Mouse (Mus musculus): ENCODE data around the gene Whrn. TPM values are rescaled to one million over a fixed set of nuclear protein-coding genes. Genes with fewer than 3 reads are reported as not detected.

Whrn gene
- total RNA-seq, 1 experiment: 5.0 TPM

DNA sequence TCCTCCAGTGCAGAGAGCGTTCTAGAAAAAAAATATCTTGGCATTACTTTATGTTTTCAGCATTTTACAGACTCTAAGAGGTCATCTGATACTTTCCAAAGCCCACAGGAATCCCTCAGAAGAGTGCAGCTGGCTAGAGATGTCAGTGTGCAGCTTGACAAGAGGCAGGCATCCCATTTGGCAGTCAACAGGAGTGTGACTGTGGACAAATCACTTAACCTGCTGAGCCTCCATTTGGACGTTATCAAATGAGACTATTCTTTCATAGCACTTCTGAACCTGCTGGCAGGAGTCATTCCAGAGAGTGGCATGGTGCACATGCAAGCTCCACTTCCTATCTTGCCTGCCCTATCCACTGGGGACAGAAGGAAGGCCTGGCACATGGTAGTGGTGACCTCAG lies 46.4 kb upstream of the Whrn start:
- DNase-seq (ENCODE audit: low read depth, low spot score): no peak

DNA sequence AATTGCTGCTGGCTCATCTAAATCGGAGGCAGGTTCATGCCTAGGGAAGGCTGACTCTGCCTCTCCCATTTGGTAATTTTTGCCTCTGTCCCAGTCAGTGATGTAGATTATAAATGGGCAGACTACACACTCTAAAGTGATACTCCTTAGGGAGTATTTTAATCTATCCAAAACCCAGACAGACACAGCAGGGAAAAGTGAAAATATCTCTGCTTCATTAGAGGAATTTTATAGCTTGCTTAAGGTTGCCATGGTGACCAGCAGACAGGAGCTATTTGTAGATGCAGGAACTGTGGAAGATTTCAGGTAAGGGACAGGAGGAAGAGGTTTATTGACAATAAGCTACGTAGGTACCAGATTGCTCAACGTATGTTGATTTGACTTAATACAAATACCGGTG lies 41.8 kb upstream of the Whrn start:
- Histone ChIP-seq H3K27ac (ENCODE audit: insufficient read depth, low read depth, low read length, poor library complexity, severe bottlenecking) (no peak overlapping the region), H3K9me3 (ENCODE audit: control insufficient read depth, insufficient read depth, low read depth, low read length) (no peaks in the 10 kb centered on the region), H3K36me3 (ENCODE audit: control insufficient read depth, insufficient read depth, low read length, poor library complexity, severe bottlenecking) (no peaks in the 10 kb centered on the region), H3K9ac (ENCODE audit: insufficient read depth, low read depth, low read length, poor library complexity, severe bottlenecking) (no peak overlapping the region), H3K4me3 (ENCODE audit: insufficient read depth in 1 of 2, low read depth in 1 of 2, low read length in 2 of 2, poor library complexity in 1 of 2, severe bottlenecking in 1 of 2) (no peak overlapping the region), H3K4me1 (ENCODE audit: control insufficient read depth in 2 of 2, insufficient read depth in 2 of 2, low read length in 2 of 2, poor library complexity in 1 of 2) (peaks cover 0 to 2% of the 10 kb centered on the region in 2 experiments; a peak in 1 of 4 replicates)
- no peak for DNase-seq (ENCODE audit: low read depth, low spot score)
- in situ Hi-C loops (cut with MboI; ENCODE audit: low sequenced_read_pairs in 2 of 2, unreplicated experiment in 2 of 2): no loop called here
- TF ChIP-seq MAFK (IDR thresholded peaks at IDR 0.05; ENCODE audit: insufficient read depth, low read depth, low read length): no peak
- no peak for TF ChIP-seq CHD2 (IDR thresholded peaks at IDR 0.05; ENCODE audit: low read depth, low read length)
- TF ChIP-seq ZC3H11A (IDR thresholded peaks at IDR 0.05; ENCODE audit: borderline replicate concordance, low read depth, low read length): no peak

More for the DNA sequence above, 46.4 kb upstream of the Whrn start:
- Histone ChIP-seq H3K4me1 (ENCODE audit: control insufficient read depth in 2 of 2, insufficient read depth in 2 of 2, low read length in 2 of 2, poor library complexity in 1 of 2) (peaks cover 0 to 10% of the 10 kb centered on the region in 2 experiments; a peak in 3 of 4 replicates), H3K27ac (ENCODE audit: insufficient read depth, low read depth, low read length, poor library complexity, severe bottlenecking) (no peak overlapping the region), H3K9ac (ENCODE audit: insufficient read depth, low read depth, low read length, poor library complexity, severe bottlenecking) (no peak overlapping the region), H3K4me3 (ENCODE audit: insufficient read depth in 1 of 2, low read depth in 1 of 2, low read length in 2 of 2, poor library complexity in 1 of 2, severe bottlenecking in 1 of 2) (no peak overlapping the region), H3K9me3 (ENCODE audit: control insufficient read depth, insufficient read depth, low read depth, low read length) (no peaks in the 10 kb centered on the region), H3K36me3 (ENCODE audit: control insufficient read depth, insufficient read depth, low read length, poor library complexity, severe bottlenecking) (no peaks in the 10 kb centered on the region)
- in situ Hi-C loops (cut with MboI; ENCODE audit: low sequenced_read_pairs in 2 of 2, unreplicated experiment in 2 of 2): no loop called here
- TF ChIP-seq HCFC1 (IDR thresholded peaks at IDR 0.05; ENCODE audit: borderline replicate concordance, insufficient read depth, low read length) (no peak), ZC3H11A (IDR thresholded peaks at IDR 0.05; ENCODE audit: borderline replicate concordance, low read depth, low read length) (no peak), ZNF384 (IDR thresholded peaks at IDR 0.05; ENCODE audit: low read depth, low read length) (no peak), CHD2 (IDR thresholded peaks at IDR 0.05; ENCODE audit: low read depth, low read length) (no peak), MAFK (IDR thresholded peaks at IDR 0.05; ENCODE audit: insufficient read depth, low read depth, low read length) (no peak)

DNA sequence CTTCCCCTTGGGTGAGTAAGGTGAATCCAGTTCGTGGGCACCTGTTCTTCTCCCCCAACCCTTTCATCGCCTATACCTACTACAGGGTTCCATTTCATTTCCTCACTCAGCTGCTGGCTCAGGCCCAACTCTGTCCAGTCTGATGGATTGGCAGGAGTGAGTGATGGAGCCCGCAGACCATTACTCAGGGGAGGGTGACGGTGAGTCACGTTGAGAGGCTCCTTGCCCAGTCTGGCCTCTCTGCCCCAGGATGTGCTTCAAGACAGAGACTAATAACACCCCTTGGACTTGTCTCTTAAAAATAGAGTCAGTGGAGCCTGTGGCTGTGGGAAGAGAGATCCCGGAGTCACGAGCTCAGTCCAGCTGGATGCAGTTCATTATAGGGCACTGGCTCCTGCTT lies 34.6 kb upstream of the Whrn start:
- Histone ChIP-seq H3K9ac (ENCODE audit: insufficient read depth, low read depth, low read length, poor library complexity, severe bottlenecking) (no peak overlapping the region), H3K4me1 (ENCODE audit: control insufficient read depth in 2 of 2, insufficient read depth in 2 of 2, low read length in 2 of 2, poor library complexity in 1 of 2) (no peaks in the 10 kb centered on the region), H3K4me3 (ENCODE audit: insufficient read depth in 1 of 2, low read depth in 1 of 2, low read length in 2 of 2, poor library complexity in 1 of 2, severe bottlenecking in 1 of 2) (no peak overlapping the region), H3K27ac (ENCODE audit: insufficient read depth, low read depth, low read length, poor library complexity, severe bottlenecking) (no peak overlapping the region), H3K36me3 (ENCODE audit: control insufficient read depth, insufficient read depth, low read length, poor library complexity, severe bottlenecking) (no peaks in the 10 kb centered on the region), H3K9me3 (ENCODE audit: control insufficient read depth, insufficient read depth, low read depth, low read length) (no peaks in the 10 kb centered on the region)
- no peak for DNase-seq (ENCODE audit: low read depth, low spot score)
- no peak for TF ChIP-seq ZC3H11A (IDR thresholded peaks at IDR 0.05; ENCODE audit: borderline replicate concordance, low read depth, low read length)
- no peak for TF ChIP-seq HCFC1 (IDR thresholded peaks at IDR 0.05; ENCODE audit: borderline replicate concordance, insufficient read depth, low read length)
- no peak for TF ChIP-seq ZNF384 (IDR thresholded peaks at IDR 0.05; ENCODE audit: low read depth, low read length)
- no peak for TF ChIP-seq MAFK (IDR thresholded peaks at IDR 0.05; ENCODE audit: insufficient read depth, low read depth, low read length)
- in situ Hi-C loops (cut with MboI; ENCODE audit: low sequenced_read_pairs in 2 of 2, unreplicated experiment in 2 of 2): no loop called here

DNA sequence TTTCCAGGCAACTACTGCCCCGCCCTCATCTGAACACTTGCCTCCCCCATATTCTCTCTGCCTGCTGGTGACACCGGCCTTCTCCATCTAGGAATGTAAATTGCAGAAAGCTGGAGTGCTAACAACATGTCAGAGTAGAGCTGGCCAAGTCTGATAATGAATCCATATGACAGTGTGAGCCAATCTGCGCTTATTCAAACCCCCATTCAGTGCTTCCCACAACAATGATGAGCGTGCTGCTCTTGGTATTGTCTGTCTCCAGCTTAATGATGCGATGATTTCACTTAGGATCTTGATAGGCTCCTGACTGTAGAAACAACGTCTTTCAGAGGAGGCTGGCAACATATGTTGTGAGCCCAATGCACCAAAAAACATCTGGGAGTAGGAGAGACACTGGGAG lies 33.2 kb upstream of the Whrn start:
- Histone ChIP-seq H3K27ac (ENCODE audit: insufficient read depth, low read depth, low read length, poor library complexity, severe bottlenecking) (no peak overlapping the region), H3K9me3 (ENCODE audit: control insufficient read depth, insufficient read depth, low read depth, low read length) (no peaks in the 10 kb centered on the region), H3K4me3 (ENCODE audit: insufficient read depth in 1 of 2, low read depth in 1 of 2, low read length in 2 of 2, poor library complexity in 1 of 2, severe bottlenecking in 1 of 2) (no peak overlapping the region), H3K4me1 (ENCODE audit: control insufficient read depth in 2 of 2, insufficient read depth in 2 of 2, low read length in 2 of 2, poor library complexity in 1 of 2) (no peaks in the 10 kb centered on the region), H3K9ac (ENCODE audit: insufficient read depth, low read depth, low read length, poor library complexity, severe bottlenecking) (no peak overlapping the region), H3K36me3 (ENCODE audit: control insufficient read depth, insufficient read depth, low read length, poor library complexity, severe bottlenecking) (no peaks in the 10 kb centered on the region)
- no peak for TF ChIP-seq HCFC1 (IDR thresholded peaks at IDR 0.05; ENCODE audit: borderline replicate concordance, insufficient read depth, low read length)
- TF ChIP-seq CHD2 (IDR thresholded peaks at IDR 0.05; ENCODE audit: low read depth, low read length): no peak
- TF ChIP-seq ZC3H11A (IDR thresholded peaks at IDR 0.05; ENCODE audit: borderline replicate concordance, low read depth, low read length): no peak
- TF ChIP-seq ZNF384 (IDR thresholded peaks at IDR 0.05; ENCODE audit: low read depth, low read length): no peak
- TF ChIP-seq MAFK (IDR thresholded peaks at IDR 0.05; ENCODE audit: insufficient read depth, low read depth, low read length): no peak
- in situ Hi-C loops (cut with MboI; ENCODE audit: low sequenced_read_pairs in 2 of 2, unreplicated experiment in 2 of 2): no loop called here
- DNase-seq (ENCODE audit: low read depth, low spot score): no peak

DNA sequence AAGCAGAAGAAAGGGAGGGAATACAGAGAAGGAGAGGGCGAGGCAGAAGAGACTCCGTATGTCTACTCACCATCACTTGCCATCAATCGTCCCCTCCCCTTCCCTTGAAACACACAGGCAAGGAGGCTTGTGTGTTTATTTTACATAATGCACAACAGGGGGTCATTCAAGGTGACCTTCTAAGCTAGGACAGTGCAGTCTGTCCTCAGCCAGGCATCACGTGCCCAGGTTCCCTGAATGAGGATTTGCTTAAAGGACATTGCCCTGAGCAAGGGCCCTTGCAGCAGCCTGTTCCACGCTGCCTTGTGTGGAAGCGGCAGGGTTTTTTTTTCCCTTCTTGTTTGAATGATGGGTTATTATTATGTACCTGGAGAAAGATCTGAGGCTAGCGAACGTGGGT lies 29.7 kb upstream of the Whrn start:
- Histone ChIP-seq H3K27ac (ENCODE audit: insufficient read depth, low read depth, low read length, poor library complexity, severe bottlenecking) (no peak overlapping the region), H3K4me3 (ENCODE audit: insufficient read depth in 1 of 2, low read depth in 1 of 2, low read length in 2 of 2, poor library complexity in 1 of 2, severe bottlenecking in 1 of 2) (no peak overlapping the region), H3K9me3 (ENCODE audit: control insufficient read depth, insufficient read depth, low read depth, low read length) (no peaks in the 10 kb centered on the region), H3K4me1 (ENCODE audit: control insufficient read depth in 2 of 2, insufficient read depth in 2 of 2, low read length in 2 of 2, poor library complexity in 1 of 2) (no peaks in the 10 kb centered on the region), H3K36me3 (ENCODE audit: control insufficient read depth, insufficient read depth, low read length, poor library complexity, severe bottlenecking) (no peaks in the 10 kb centered on the region), H3K9ac (ENCODE audit: insufficient read depth, low read depth, low read length, poor library complexity, severe bottlenecking) (no peak overlapping the region)
- in situ Hi-C loops (cut with MboI; ENCODE audit: low sequenced_read_pairs in 2 of 2, unreplicated experiment in 2 of 2): no loop called here
- peak; percentile 27 for DNase-seq (ENCODE audit: low read depth, low spot score)
- TF ChIP-seq MAFK (IDR thresholded peaks at IDR 0.05; ENCODE audit: insufficient read depth, low read depth, low read length) (no peak), HCFC1 (IDR thresholded peaks at IDR 0.05; ENCODE audit: borderline replicate concordance, insufficient read depth, low read length) (no peak), ZC3H11A (IDR thresholded peaks at IDR 0.05; ENCODE audit: borderline replicate concordance, low read depth, low read length) (no peak), ZNF384 (IDR thresholded peaks at IDR 0.05; ENCODE audit: low read depth, low read length) (no peak), CHD2 (IDR thresholded peaks at IDR 0.05; ENCODE audit: low read depth, low read length) (no peak)

All from ES-E14 (cell line).